Mouse (Mus musculus): ENCODE measurements at regions not wholly inside any gene's neighbourhood (a gene's known extent, or its start where the extent isn't known, plus 50 kb on each side); places are given as distances from the start of the nearest gene placed in this dataset.

- TF ChIP-seq CTCF (IDR thresholded peaks at IDR 0.05): no peak
- no peak for TF ChIP-seq EP300 (IDR thresholded peaks at IDR 0.05)
Measured at GRCm38 (mm10) chr13:34566687-34567086, 86.6 kb downstream of the Pxdc1 start.

Data from lung, postnatal 0 days (tissue).